Mouse (Mus musculus): ENCODE measurements around the gene C130050O18Rik.

GRCm38 (mm10) chr5:139425198-139425597 lies 20.1 kb downstream of the C130050O18Rik start:
- TF ChIP-seq EP300 (IDR thresholded peaks at IDR 0.05; ENCODE audit: low read depth), result no peak
- no peak for TF ChIP-seq CTCF (IDR thresholded peaks at IDR 0.05; ENCODE audit: low read depth)

Measured in heart, postnatal 0 days (tissue).